Mouse (Mus musculus) gastrocnemius, adult 2 months (tissue): ENCODE data around the gene Arhgap21. TPM values are rescaled to one million over a fixed set of nuclear protein-coding genes. Genes with fewer than 3 reads are reported as not detected.
A peak's percentile ranks its signal among the peaks of the same experiment; 100 is the strongest.

ENCODE experiments used
- DNase-seq: peaks from one replicate; pipeline ENCODE4 v3.0.0; 2022
- H3K27ac ChIP-seq: fragments of 200-600 bp; 2 replicates; pipeline ENCODE4 v1.8.1; 2022; ENCODE audit warnings: mild to moderate bottlenecking
- H3K4me3 ChIP-seq: fragments of 200-600 bp; 2 replicates; pipeline ENCODE4 v1.8.1; 2022; ENCODE audit warnings: mild to moderate bottlenecking, moderate library complexity
- CTCF ChIP-seq: fragments of 200-600 bp; IDR thresholded peaks from 2 replicates; pipeline ENCODE4 v1.8.1; 2022; ENCODE audit warnings: antibody characterized with exemption, mild to moderate bottlenecking, moderate library complexity
- intact Hi-C: fragments of 180-260 bp; cut with DNase I; formaldehyde crosslinking; loops from one replicate; pipeline ENCODE4 v1.15.1; 2025
- total RNA-seq, 2 experiments: library from RNA; stranded (reverse); gene quantifications; 2 replicates each; pipeline ENCODE4 v1.2.3; 2021

Arhgap21 gene
- total RNA-seq, 2 experiments from 2014 or later: 32.4 to 35.6 TPM

DNA sequence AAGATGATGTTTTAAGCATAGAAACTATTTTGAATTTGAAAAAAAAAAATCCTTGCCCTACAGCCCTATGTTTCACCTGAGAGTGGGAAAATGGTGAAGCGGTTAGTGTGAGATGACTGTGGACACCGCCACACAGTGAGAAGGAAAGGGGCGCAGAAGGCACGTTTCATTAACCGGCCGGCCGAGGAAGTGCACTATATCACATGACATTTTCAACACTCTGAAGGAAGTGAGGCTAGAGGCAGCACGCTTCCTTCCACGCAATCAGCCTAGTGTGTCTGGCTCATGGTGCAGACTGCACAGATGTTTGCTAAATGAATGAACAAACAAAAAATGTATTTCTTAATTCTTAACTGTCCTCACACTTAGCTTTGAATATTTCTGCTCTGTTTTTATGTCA, 69.4 kb downstream of the Arhgap21 start:
- Histone ChIP-seq H3K27ac (peak overlapping the region; percentile 16; the same call in 1 of the 2 replicates), H3K4me3 (peak overlapping the region; percentile 53)
- intact Hi-C loops: loop anchor here (5.0 kb wide), 2 partner anchors 68 to 363 kb away; partner anchors contain the start of gene Arhgap21
- no peak for TF ChIP-seq CTCF
- DNase-seq: no peak

- intact Hi-C loops: loop anchor here (1.0 to 5.0 kb wide), 3 partner anchors 69 to 364 kb away; partner anchors contain the start of gene Arhgap21
- peak; percentile 79 for DNase-seq
- TF ChIP-seq CTCF: peak; percentile 97
- Histone ChIP-seq H3K27ac (peak overlapping the region; percentile 16; the same call in 1 of the 2 replicates), H3K4me3 (peak overlapping the region; percentile 53)
Observed at GRCm38 (mm10) chr2:20898684-20899083, 70.0 kb downstream of the Arhgap21 start.

DNA sequence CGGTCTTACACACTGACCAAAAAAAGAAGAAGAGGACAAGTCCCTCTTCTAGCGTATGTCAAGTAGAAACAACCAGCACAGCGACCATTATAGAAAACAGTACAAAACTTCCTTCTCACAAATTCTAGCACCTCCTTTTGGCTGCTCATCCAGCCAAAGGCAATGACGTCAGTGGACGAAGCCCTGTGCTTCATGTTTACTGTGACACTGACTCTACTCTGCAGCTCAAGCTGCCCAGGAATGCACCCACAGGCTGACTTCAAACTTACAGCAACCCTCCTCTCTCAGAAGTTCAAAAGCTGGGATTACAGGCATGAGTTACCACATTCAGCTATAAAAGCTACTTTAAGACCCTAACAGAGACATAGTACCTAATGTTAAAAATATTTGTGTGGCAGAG, 72.2 kb downstream of the Arhgap21 start:
- TF ChIP-seq CTCF: no peak
- intact Hi-C loops: loop anchor here (5.0 kb wide), 2 partner anchors 71 to 366 kb away; partner anchors contain the start of gene Arhgap21
- 0 out of 2 replicates have a peak overlapping the region, but pooled peaks have one; percentile 8 for H3K27ac ChIP-seq
- DNase-seq: peak; percentile 42
- H3K4me3 ChIP-seq: no peak overlapping the region

DNA sequence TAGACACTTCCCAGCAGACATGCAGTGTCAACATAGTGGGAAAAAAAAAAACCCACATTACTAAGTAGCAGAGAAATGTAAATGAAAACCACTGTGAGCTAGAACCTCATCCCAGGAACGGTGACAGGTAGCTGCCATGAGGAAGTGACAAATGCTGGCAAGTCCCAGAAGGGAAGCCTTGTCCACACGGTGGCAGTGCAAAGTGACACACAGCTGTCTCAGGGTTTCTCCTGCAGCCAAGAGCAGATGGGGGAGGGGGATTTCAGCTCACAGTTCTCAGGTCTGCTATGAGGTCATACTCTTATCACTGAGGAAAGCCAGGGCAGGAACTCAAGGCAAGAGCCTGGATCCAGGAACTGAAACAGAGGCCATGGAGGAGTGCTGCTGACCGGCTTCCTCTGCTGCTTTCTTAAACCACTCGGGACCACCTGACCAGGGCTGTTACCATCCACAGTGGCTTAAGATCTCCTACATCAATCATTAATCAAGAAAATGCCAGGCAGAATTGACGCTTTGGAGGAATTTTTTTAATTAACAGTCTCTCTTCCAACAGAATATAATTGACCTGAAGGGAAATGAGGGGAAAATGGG, 74.5 kb downstream of the Arhgap21 start:
- TF ChIP-seq CTCF: peak; percentile 51
- Histone ChIP-seq H3K27ac (peak overlapping the region; percentile 2; the same call in 1 of the 2 replicates), H3K4me3 (no peak overlapping the region)
- intact Hi-C loops: no loop called here
- DNase-seq: peak; percentile 49

DNA sequence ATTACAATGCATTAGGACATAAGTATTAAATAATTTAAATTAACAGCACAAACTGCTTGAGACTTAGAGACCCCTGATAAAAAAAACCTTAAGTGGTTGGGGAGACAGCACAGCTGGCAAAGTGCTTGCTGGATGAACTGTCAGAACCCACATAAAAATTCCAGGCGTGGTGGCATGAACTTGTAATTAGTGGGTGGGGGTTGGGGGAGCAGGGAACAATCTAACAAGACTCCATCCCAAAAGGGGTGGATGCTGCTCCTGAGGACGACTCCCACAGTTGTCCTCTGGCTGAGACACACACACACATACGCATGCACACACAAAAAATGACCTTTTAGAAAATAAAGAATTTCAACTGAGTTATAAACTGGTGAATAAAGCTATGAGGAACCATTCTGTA, 79.9 kb downstream of the Arhgap21 start:
- no peak overlapping the region for H3K27ac ChIP-seq
- no peak for TF ChIP-seq CTCF
- intact Hi-C loops: no loop called here
- H3K4me3 ChIP-seq: no peak overlapping the region
- no peak for DNase-seq

DNA sequence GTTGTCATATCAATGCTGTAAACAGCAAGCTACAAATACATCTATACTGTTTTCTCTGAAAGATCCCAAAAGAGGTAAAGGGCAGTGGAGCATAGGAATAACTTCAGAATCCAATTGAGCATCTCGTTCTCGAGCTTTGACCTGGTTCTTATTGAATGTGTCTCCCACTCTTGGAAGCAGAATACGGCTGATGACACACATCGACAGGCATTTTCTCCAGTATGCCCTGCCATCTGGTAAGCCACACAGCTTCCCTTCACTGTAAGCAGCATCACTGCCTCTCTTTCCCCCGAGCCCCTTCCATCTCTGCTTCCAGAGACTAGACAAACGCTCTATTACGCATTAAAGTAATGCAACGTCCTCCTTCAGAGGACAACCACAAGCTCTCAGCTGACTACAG, 85.4 kb downstream of the Arhgap21 start:
- Histone ChIP-seq H3K27ac (no peak overlapping the region), H3K4me3 (no peak overlapping the region)
- no peak for TF ChIP-seq CTCF
- intact Hi-C loops: no loop called here
- DNase-seq: no peak

DNA sequence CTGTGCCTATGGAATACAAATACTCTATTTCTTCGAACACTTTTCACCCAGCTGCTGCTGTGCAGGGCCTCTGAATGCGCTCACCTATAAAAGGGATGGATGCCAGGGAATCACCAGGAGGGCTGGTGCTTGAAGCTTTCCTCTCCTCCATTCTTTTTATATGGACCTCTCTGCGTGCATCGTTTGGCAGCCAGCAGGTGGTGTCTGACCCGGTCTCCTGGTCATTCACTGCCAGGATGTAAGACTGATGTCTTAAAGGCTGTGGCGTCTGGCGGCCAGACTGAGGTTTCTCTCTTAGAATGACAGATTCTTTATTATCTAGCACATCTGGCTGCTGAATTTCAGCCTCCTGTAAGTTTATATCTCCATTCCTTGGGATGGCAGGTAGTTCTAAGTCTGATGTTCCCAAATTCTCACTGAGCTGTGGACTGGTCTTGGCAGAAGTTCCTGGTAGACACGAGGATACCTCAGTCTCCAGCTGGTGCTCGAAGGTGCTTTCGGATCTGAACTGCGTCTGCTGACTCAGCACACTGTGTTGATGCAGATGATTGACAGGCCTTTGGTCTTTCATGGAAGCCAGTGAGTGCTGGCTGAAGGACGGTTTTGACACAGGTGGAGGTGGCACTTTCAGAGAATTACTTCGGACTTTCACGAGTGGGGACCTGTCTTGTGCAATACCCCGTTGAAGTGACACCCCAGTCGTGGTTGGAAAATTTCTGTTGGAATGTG, 88.6 kb downstream of the Arhgap21 start:
- no peak for DNase-seq
- no peak for TF ChIP-seq CTCF
- intact Hi-C loops: no loop called here
- Histone ChIP-seq H3K27ac (no peak overlapping the region), H3K4me3 (no peak overlapping the region)

DNA sequence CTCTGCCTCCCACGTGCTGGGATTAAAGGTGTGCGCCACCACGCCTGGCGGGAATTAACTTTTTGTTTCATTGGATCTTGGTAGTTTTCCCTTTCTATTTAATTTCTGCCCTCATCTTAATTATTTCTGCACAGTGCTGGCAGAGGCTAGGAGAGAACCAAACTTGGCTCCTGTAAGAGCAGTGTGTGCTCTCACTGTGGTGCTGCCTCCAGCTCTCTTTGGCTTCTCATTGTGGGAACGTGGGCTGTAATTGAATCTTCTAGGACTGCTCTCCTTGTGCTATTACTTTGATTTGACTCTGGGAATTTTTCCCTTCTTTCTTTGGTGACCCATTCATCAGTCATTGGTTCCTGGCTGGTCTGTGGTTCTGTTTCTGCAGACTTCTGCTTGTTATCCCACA, 94.1 kb downstream of the Arhgap21 start:
- no peak overlapping the region for H3K27ac ChIP-seq

GRCm38 (mm10) chr2:20869212-20869965, 99.3 kb downstream of the Arhgap21 start:
- intact Hi-C loops: no loop called here
- DNase-seq: no peak
- Histone ChIP-seq H3K4me3 (no peak overlapping the region), H3K27ac (no peak overlapping the region)
- no peak for TF ChIP-seq CTCF

More for the DNA sequence above, 94.1 kb downstream of the Arhgap21 start:
- intact Hi-C loops: no loop called here
- DNase-seq: no peak
- H3K4me3 ChIP-seq: no peak overlapping the region
- no peak for TF ChIP-seq CTCF

GRCm38 (mm10) chr2:20868052-20868451, 100.6 kb downstream of the Arhgap21 start:
- no peak for DNase-seq
- Histone ChIP-seq H3K27ac (no peak overlapping the region), H3K4me3 (no peak overlapping the region)
- intact Hi-C loops: no loop called here
- TF ChIP-seq CTCF: no peak

DNA sequence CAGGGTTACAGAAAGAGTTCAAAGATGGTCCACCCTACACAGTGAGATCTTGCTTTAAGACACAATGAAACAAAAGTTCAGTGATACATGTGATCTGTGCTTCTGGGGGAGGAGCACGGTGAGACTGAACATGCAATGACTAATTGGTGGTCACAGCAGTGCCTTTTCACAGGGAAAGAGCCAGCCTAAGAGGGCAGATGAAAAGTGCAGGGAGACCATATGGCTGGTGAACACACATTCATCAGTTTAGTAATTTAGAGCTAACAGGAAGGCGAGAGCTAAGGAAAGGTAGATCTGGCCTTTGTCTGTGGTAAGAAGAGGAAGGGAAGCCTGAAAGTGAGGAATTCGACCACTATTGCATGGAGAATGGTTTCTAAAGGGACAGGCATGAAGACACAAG, 102.9 kb downstream of the Arhgap21 start:
- TF ChIP-seq CTCF: no peak
- DNase-seq: no peak

DNA sequence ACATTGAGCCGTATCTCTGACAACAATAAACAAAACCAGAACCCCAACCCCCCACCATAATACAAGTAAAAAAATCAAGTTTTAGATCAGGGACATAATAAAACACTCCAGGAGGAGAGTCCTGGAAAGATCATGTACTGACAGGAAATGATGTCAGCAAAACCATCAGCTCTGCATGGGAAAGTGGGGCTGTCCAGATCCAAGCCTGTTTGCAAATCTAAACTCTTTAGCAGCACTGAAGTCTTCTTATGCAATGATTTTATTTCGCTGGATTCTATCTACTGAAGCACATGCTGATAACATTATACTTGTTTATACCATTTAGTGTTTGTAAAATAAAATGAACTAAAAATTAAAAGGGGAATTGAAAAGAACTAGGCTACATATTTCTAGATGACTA, 104.1 kb downstream of the Arhgap21 start:
- DNase-seq: no peak
- TF ChIP-seq CTCF: no peak
- intact Hi-C loops: no loop called here
- Histone ChIP-seq H3K4me3 (no peak overlapping the region), H3K27ac (no peak overlapping the region)

More for the DNA sequence above, 102.9 kb downstream of the Arhgap21 start:
- no peak overlapping the region for H3K4me3 ChIP-seq
- H3K27ac ChIP-seq: no peak overlapping the region
- intact Hi-C loops: no loop called here

GRCm38 (mm10) chr2:20860756-20861155, 107.9 kb downstream of the Arhgap21 start:
- DNase-seq: no peak
- intact Hi-C loops: no loop called here
- TF ChIP-seq CTCF: no peak
- H3K4me3 ChIP-seq: no peak overlapping the region
- no peak overlapping the region for H3K27ac ChIP-seq
